Mouse (Mus musculus): ENCODE results near the gene Prcc. TPM values are rescaled to one million over a fixed set of nuclear protein-coding genes. Genes with fewer than 3 reads are reported as not detected.

Prcc gene
- polyA plus RNA-seq (2015; fragmentation: Nextera tagmentation; extraction: Ambion mirVana): 7.1 and 8.0 TPM in 2 replicates

DNA sequence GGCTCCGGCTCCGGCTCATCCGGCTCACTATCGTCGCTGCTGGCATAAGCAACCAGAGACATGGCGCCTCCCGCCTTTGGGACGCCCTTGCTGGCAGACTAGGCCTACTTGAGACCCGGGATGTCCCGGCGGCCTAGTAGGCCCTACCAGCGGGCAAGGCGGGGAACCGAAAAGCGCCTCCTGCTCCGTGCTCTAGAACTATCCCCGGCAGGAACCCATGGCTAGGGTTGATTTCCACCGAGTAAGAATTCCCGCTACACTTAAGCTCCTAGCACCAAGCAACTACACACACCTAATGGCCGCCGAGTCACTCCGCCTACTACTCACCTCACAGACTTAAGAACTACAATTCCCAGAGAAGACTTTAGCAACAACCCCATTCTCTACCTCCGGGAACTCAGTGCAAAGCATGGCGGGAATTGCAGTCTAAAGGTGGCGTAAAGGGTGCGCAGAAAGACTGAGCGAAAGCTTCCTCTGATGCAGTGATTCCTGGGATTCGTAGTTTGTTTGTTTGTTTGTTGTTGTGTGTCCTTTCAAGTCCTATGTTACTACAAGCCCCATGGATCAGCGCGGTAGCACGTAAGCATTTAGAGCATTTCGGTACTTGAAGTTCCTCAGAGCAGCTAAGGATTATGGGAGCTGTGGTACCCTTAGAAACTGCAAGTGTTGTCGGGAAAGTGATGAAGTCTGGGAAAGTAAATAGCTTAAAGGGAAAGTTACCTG lies at the start of gene Prcc:
TSS of gene Prcc (minus strand) at position 328 of the 723 bp plus-strand sequence.
- DNase-seq (ENCODE audit: low spot score) (peak; percentile 91), ATAC-seq (ENCODE audit: low FRiP score, low TSS enrichment) (peak; percentile 98)
- H3K9ac ChIP-seq (ENCODE audit: low read length): peak within 1 kb of the TSS; percentile 93
- 0 out of 2 replicates have a peak, but pooled peaks cover 3% of the 10 kb centered on the region for H3K36me3 ChIP-seq (ENCODE audit: control insufficient read depth, insufficient read depth, low read length)
- under 1% methylated on average over 31 of the region's 33 CpGs for WGBS
- H3K4me2 ChIP-seq (replicated peaks; ENCODE audit: low read depth): peak within 1 kb of the TSS; percentile 75
- TF ChIP-seq CTCF (IDR thresholded peaks at IDR 0.05; ENCODE audit: low read depth) (no peak), EP300 (optimal IDR thresholded peaks at IDR 0.05) (no peak)
- H3K4me3 ChIP-seq (ENCODE audit: low read depth, low read length): peak within 1 kb of the TSS; percentile 90
- H3K9me3 ChIP-seq (ENCODE audit: control insufficient read depth, low read length): no peaks in the 10 kb centered on the region
- no peaks in the 10 kb centered on the region for H3K27me3 ChIP-seq (ENCODE audit: control insufficient read depth, insufficient read depth, low read length)
- H3K4me1 ChIP-seq (replicated peaks; ENCODE audit: control insufficient read depth, insufficient read depth): peaks cover 5% of the 10 kb centered on the region
- H3K27ac ChIP-seq (replicated peaks): peak within 1 kb of the TSS; percentile 89

DNA sequence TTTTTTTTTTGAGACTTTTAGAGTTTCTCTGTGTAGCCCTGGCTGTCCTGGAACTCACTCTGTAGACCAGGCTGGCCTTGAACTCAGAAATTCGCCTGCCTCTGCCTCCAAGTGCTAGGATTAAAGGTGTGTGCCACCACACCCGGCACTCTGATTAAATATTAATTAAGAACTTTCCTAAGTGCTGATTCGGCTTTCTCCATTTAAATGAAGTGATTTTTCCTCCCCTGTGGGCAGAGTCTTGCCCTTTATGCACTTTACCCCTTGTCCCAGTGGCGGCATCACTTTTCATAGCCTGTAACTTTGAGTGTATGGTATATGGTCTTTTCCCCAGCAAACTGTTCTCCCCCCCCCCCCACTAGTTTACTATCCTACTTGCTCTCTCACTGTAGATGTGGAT lies 49.8 kb upstream of the Prcc start:
- Histone ChIP-seq H3K27ac (replicated peaks) (no peak overlapping the region), H3K9ac (ENCODE audit: low read length) (no peak overlapping the region), H3K36me3 (ENCODE audit: control insufficient read depth, insufficient read depth, low read length) (peaks cover 8% of the 10 kb centered on the region), H3K4me2 (replicated peaks; ENCODE audit: low read depth) (no peak overlapping the region), H3K4me3 (ENCODE audit: low read depth, low read length) (no peak overlapping the region), H3K9me3 (ENCODE audit: control insufficient read depth, low read length) (no peaks in the 10 kb centered on the region), H3K27me3 (ENCODE audit: control insufficient read depth, insufficient read depth, low read length) (no peaks in the 10 kb centered on the region), H3K4me1 (replicated peaks; ENCODE audit: control insufficient read depth, insufficient read depth) (no peaks in the 10 kb centered on the region)
- ATAC-seq (ENCODE audit: low FRiP score, low TSS enrichment): no peak
- WGBS: 78% methylated on average over 4 of the region's 4 CpGs
- no peak for DNase-seq (ENCODE audit: low spot score)
- no peak for TF ChIP-seq EP300 (optimal IDR thresholded peaks at IDR 0.05)
- no peak for TF ChIP-seq CTCF (IDR thresholded peaks at IDR 0.05; ENCODE audit: low read depth)

DNA sequence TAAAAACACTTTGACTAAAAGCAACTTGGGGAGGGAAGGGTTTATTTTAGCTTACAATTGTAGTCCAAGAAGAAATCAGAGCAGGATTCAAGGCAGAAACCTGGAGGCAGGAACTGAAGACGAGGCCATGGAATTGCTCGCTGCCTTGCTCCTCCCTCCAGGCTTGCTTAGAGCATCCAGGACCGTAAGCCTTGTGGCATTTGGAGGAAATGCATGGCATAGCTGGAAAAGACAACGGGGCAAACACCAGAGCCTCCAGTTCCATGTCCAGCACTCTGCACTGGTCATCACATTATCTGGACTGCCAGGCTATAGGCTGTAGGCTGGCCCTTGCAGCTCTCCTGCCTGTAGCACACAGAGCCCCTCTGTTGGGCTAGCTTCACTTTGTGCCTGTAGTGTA lies 49.1 kb upstream of the Prcc start:
- Histone ChIP-seq H3K4me2 (replicated peaks; ENCODE audit: low read depth) (no peak overlapping the region), H3K27me3 (ENCODE audit: control insufficient read depth, insufficient read depth, low read length) (no peaks in the 10 kb centered on the region), H3K4me3 (ENCODE audit: low read depth, low read length) (no peak overlapping the region), H3K27ac (replicated peaks) (no peak overlapping the region), H3K9ac (ENCODE audit: low read length) (no peak overlapping the region), H3K9me3 (ENCODE audit: control insufficient read depth, low read length) (no peaks in the 10 kb centered on the region), H3K36me3 (ENCODE audit: control insufficient read depth, insufficient read depth, low read length) (peaks cover 8% of the 10 kb centered on the region), H3K4me1 (replicated peaks; ENCODE audit: control insufficient read depth, insufficient read depth) (no peaks in the 10 kb centered on the region)
- no peak for DNase-seq (ENCODE audit: low spot score)
- WGBS: 69% methylated on average over 4 of the region's 4 CpGs
- TF ChIP-seq CTCF (IDR thresholded peaks at IDR 0.05; ENCODE audit: low read depth) (0 out of 2 replicates have a peak, but pooled peaks have one; percentile 10), EP300 (optimal IDR thresholded peaks at IDR 0.05) (no peak)
- no peak for ATAC-seq (ENCODE audit: low FRiP score, low TSS enrichment)

DNA sequence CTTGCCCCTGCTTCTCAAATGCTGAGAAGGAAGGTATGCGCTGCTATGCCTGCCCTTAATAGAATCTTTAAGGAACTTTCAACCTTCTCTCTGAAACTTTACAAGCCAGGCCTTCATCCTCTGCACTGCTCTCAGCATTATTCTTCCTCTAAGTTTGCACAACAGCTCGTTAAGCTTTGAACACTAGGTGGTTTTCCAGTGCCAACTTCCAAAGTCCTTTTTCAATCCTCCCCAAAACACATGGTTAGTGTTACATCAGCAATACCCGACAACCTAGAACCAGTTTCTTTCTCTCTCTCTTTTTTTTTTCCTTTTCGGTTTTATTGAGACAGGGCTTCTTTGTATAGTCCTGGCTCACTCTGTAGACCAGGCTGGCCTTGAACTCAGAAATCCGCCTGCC lies 48.6 kb upstream of the Prcc start:
- no peak overlapping the region for H3K4me3 ChIP-seq (ENCODE audit: low read depth, low read length)
- H3K4me2 ChIP-seq (replicated peaks; ENCODE audit: low read depth): no peak overlapping the region
- no peaks in the 10 kb centered on the region for H3K9me3 ChIP-seq (ENCODE audit: control insufficient read depth, low read length)
- no peak for ATAC-seq (ENCODE audit: low FRiP score, low TSS enrichment)
- H3K9ac ChIP-seq (ENCODE audit: low read length): no peak overlapping the region
- H3K27me3 ChIP-seq (ENCODE audit: control insufficient read depth, insufficient read depth, low read length): no peaks in the 10 kb centered on the region
- H3K36me3 ChIP-seq (ENCODE audit: control insufficient read depth, insufficient read depth, low read length): peaks cover 8% of the 10 kb centered on the region
- no peak for DNase-seq (ENCODE audit: low spot score)
- TF ChIP-seq CTCF (IDR thresholded peaks at IDR 0.05; ENCODE audit: low read depth) (no peak), EP300 (optimal IDR thresholded peaks at IDR 0.05) (no peak)
- H3K4me1 ChIP-seq (replicated peaks; ENCODE audit: control insufficient read depth, insufficient read depth): no peaks in the 10 kb centered on the region; the same call in 1 of the 2 replicates
- 81% methylated on average over 5 of the region's 5 CpGs for WGBS
- H3K27ac ChIP-seq (replicated peaks): no peak overlapping the region

DNA sequence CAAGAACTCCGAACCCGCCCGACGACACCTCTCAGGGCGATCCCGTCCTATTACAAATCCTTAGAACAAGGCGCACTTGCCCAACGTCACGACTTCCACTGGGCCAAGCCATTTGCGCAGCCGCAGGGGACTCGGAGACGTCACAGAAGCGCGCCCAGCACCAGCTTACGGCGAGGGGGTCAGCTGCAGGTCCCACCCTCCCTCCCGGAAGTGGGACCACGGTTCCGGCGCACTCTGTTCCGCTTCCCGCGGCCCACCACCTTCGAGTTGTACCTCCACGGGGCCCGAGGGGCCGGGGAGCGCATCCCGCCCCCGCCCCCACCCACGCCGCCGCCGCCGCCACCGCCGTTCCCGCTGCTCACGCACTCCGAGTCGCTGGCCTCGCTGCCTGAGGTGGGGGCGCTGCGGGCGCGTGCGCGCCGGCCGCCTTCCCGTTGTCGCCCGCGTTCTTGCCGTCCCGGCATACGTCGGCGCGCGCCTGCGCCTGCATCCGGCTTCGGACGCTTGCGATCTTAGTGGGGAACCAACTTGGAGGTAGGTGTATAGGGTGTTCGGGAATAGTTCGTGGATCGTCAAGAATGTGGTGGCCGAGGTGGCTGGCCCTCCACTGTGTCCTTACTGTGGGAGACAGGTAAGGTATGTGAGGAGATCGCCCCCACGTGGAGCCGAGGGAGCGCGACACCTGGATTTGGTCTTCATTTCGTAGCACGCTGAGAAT lies 44.8 kb upstream of the Prcc start, which contains the start of the genes Isg20l2 and Rrnad1:
TSS of gene Isg20l2 (plus strand) at position 237 of the 718 bp plus-strand sequence.
TSS of gene Rrnad1 (minus strand) at position 640 of the 718 bp plus-strand sequence.
- TF ChIP-seq EP300 (optimal IDR thresholded peaks at IDR 0.05): no peak
- TF ChIP-seq CTCF (IDR thresholded peaks at IDR 0.05; ENCODE audit: low read depth): peak; percentile 85
- peak within 1 kb of the TSS; percentile 96 for H3K4me3 ChIP-seq (ENCODE audit: low read depth, low read length)
- peaks cover 6% of the 10 kb centered on the region for H3K36me3 ChIP-seq (ENCODE audit: control insufficient read depth, insufficient read depth, low read length)
- WGBS: under 1% methylated on average over 75 of the region's 78 CpGs
- H3K4me1 ChIP-seq (replicated peaks; ENCODE audit: control insufficient read depth, insufficient read depth): no peaks in the 10 kb centered on the region; the same call in 1 of the 2 replicates
- H3K9me3 ChIP-seq (ENCODE audit: control insufficient read depth, low read length): no peaks in the 10 kb centered on the region
- peak within 1 kb of the TSS; percentile 91 for H3K9ac ChIP-seq (ENCODE audit: low read length)
- H3K27ac ChIP-seq (replicated peaks): peak within 1 kb of the TSS; percentile 95
- DNase-seq (ENCODE audit: low spot score): peak; percentile 98
- H3K27me3 ChIP-seq (ENCODE audit: control insufficient read depth, insufficient read depth, low read length): no peaks in the 10 kb centered on the region
- peak within 1 kb of the TSS; percentile 80 for H3K4me2 ChIP-seq (replicated peaks; ENCODE audit: low read depth)
- ATAC-seq (ENCODE audit: low FRiP score, low TSS enrichment): peak; percentile 97
